Mouse (Mus musculus) hindbrain, embryonic 16.5 days (tissue): ENCODE results near the gene Emc9. TPM values are rescaled to one million over a fixed set of nuclear protein-coding genes. Genes with fewer than 3 reads are reported as not detected.

Experiments used
- ATAC-seq: fragments of 200-750 bp; cut with Nextera tagmentation; 2 replicates; pipeline ENCODE4 v1.8.0; 2017; ENCODE audit warnings: moderate TSS enrichment, moderate library complexity
- H3K27ac ChIP-seq: fragments of 300-500 bp; sonication (generic); 2 replicates; pipeline ENCODE4 v1.5.1; 2014; ENCODE audit warnings: low read depth, mild to moderate bottlenecking, control low read depth, low read length, moderate library complexity
- H3K27me3 ChIP-seq: fragments of 300-500 bp; sonication (generic); replicated peaks from 2 replicates; pipeline ENCODE4 v1.6.1; 2014; ENCODE audit warnings: low read length; ENCODE audit not compliant: control insufficient read depth, insufficient read depth
- H3K36me3 ChIP-seq: fragments of 300-500 bp; sonication (generic); 2 replicates; pipeline ENCODE4 v1.6.1; 2014; ENCODE audit warnings: mild to moderate bottlenecking, low read length, moderate library complexity, mixed read lengths; ENCODE audit not compliant: control insufficient read depth, insufficient read depth
- H3K4me1 ChIP-seq: fragments of 300-500 bp; sonication (generic); 2 replicates; pipeline ENCODE4 v1.6.1; 2014; ENCODE audit warnings: low read depth, low read length; ENCODE audit not compliant: control insufficient read depth, insufficient read depth
- H3K4me2 ChIP-seq: fragments of 300-500 bp; sonication (generic); 2 replicates; pipeline ENCODE4 v1.6.1; 2014; ENCODE audit warnings: mild to moderate bottlenecking, low read length, control low read depth, moderate library complexity
- H3K4me3 ChIP-seq: fragments of 300-500 bp; sonication (generic); 2 replicates; pipeline ENCODE4 v1.5.1; 2014; ENCODE audit warnings: mild to moderate bottlenecking, low read length, control low read depth, moderate library complexity
- H3K9ac ChIP-seq: fragments of 300-500 bp; sonication (generic); 2 replicates; pipeline ENCODE4 v1.6.1; 2014; ENCODE audit warnings: low read depth, mild to moderate bottlenecking, control low read depth, low read length, moderate library complexity
- H3K9me3 ChIP-seq: fragments of 300-500 bp; sonication (generic); 2 replicates; pipeline ENCODE4 v1.6.1; 2014; ENCODE audit warnings: mild to moderate bottlenecking, low read length, moderate library complexity; ENCODE audit not compliant: control insufficient read depth
- WGBS: fragments of 180-500 bp; shearing (Covaris S2); extraction: QIAGEN DNeasy Blood & Tissue Kit; methylation state at CpG from one replicate; pipeline ENCODE4 v1.1.7; 2014; 5-methylcytosine and 5-hydroxymethylcytosine counted together
- polyA plus RNA-seq: library from polyadenylated mRNA; unstranded; fragments of >200 nt; fragmentation: Nextera tagmentation; extraction: Ambion mirVana; gene quantifications from 2 replicates; pipeline ENCODE4 v1.2.1, GENCODE M21; 2015

The Emc9 gene
- polyA plus RNA-seq, 1 experiment from 2014 or later: 64.2 TPM

- H3K27ac ChIP-seq: peak overlapping the region; percentile 94
- no peak for ATAC-seq
- WGBS: 9% methylated on average over 16 of the region's 16 CpGs
These were observed 7.1 kb upstream of the Emc9 start for GRCm38 (mm10) chr14:55592226-55592625.

GRCm38 (mm10) chr14:55591331-55591891 lies 6.3 kb upstream of the Emc9 start, which contains the start of gene Rnf31:
TSS of gene Rnf31 (plus strand) at chr14:55591708.
- Histone ChIP-seq H3K9ac (peak within 1 kb of the TSS; percentile 69), H3K36me3 (peaks cover 17% of the 10 kb centered on the region), H3K9me3 (no peaks in the 10 kb centered on the region), H3K4me3 (peak within 1 kb of the TSS; percentile 56), H3K27me3 (no peaks in the 10 kb centered on the region), H3K27ac (peak within 1 kb of the TSS; percentile 94), H3K4me1 (peaks cover 26% of the 10 kb centered on the region), H3K4me2 (peak within 1 kb of the TSS; percentile 83)
- ATAC-seq: peak; percentile 90
- WGBS: 0% methylated on average over 33 of the region's 33 CpGs

More at GRCm38 (mm10) chr14:55592226-55592625, 7.1 kb upstream of the Emc9 start:
- H3K9ac ChIP-seq: peak overlapping the region; percentile 69
- H3K27me3 ChIP-seq: no peaks in the 10 kb centered on the region
- H3K36me3 ChIP-seq: peaks cover 22% of the 10 kb centered on the region
- peak overlapping the region; percentile 83 for H3K4me2 ChIP-seq
- H3K9me3 ChIP-seq: no peaks in the 10 kb centered on the region
- peak overlapping the region; percentile 56 for H3K4me3 ChIP-seq
- peaks cover 26% of the 10 kb centered on the region for H3K4me1 ChIP-seq

GRCm38 (mm10) chr14:55590748-55591330 lies 5.7 kb upstream of the Emc9 start, which contains the start of gene Psme2:
TSS of gene Psme2 (minus strand) at chr14:55591113.
- Histone ChIP-seq H3K4me1 (peaks cover 26% of the 10 kb centered on the region), H3K4me3 (peak within 1 kb of the TSS; percentile 56), H3K9me3 (no peaks in the 10 kb centered on the region), H3K27ac (peak within 1 kb of the TSS; percentile 94), H3K9ac (peak within 1 kb of the TSS; percentile 69), H3K36me3 (peaks cover 12% of the 10 kb centered on the region), H3K4me2 (peak within 1 kb of the TSS; percentile 83), H3K27me3 (no peaks in the 10 kb centered on the region)
- ATAC-seq: peak; percentile 96
- 0% methylated on average over 22 of the region's 22 CpGs for WGBS

GRCm38 (mm10) chr14:55589771-55590448 lies 4.8 kb upstream of the Emc9 start:
- peak overlapping the region; percentile 56 for H3K4me3 ChIP-seq
- H3K9me3 ChIP-seq: no peaks in the 10 kb centered on the region
- H3K4me1 ChIP-seq: peaks cover 29% of the 10 kb centered on the region
- H3K4me2 ChIP-seq: peak overlapping the region; percentile 83
- no peak for ATAC-seq
- H3K27ac ChIP-seq: peak overlapping the region; percentile 94
- peaks cover 5% of the 10 kb centered on the region for H3K36me3 ChIP-seq
- H3K9ac ChIP-seq: peak overlapping the region; percentile 69; the same call in 1 of the 2 replicates
- 92% methylated on average over 11 of the region's 11 CpGs for WGBS
- H3K27me3 ChIP-seq: no peaks in the 10 kb centered on the region

- WGBS: 97% methylated on average over 5 of the region's 5 CpGs
- no peaks in the 10 kb centered on the region for H3K27me3 ChIP-seq
- no peaks in the 10 kb centered on the region for H3K9me3 ChIP-seq
- H3K9ac ChIP-seq: no peak overlapping the region
- H3K4me2 ChIP-seq: no peak overlapping the region
- H3K27ac ChIP-seq: no peak overlapping the region
- H3K36me3 ChIP-seq: peaks cover 2% of the 10 kb centered on the region; the same call in 1 of the 2 replicates
- no peak overlapping the region for H3K4me3 ChIP-seq
- H3K4me1 ChIP-seq: peaks cover 29% of the 10 kb centered on the region
- ATAC-seq: no peak
These were observed 4.2 kb upstream of the Emc9 start for GRCm38 (mm10) chr14:55589271-55589670.

- Histone ChIP-seq H3K27me3 (no peaks in the 10 kb centered on the region), H3K4me2 (no peak overlapping the region), H3K4me1 (peaks cover 12% of the 10 kb centered on the region), H3K36me3 (peaks cover 4% of the 10 kb centered on the region), H3K4me3 (no peak overlapping the region), H3K27ac (no peak overlapping the region), H3K9me3 (no peaks in the 10 kb centered on the region), H3K9ac (no peak overlapping the region)
- 98% methylated on average over 2 of the region's 2 CpGs for WGBS
- no peak for ATAC-seq
These were observed 1.0 kb upstream of the Emc9 start for GRCm38 (mm10) chr14:55586149-55586548.

- no peak overlapping the region for H3K9ac ChIP-seq
- no peaks in the 10 kb centered on the region for H3K9me3 ChIP-seq
- H3K4me2 ChIP-seq: peak overlapping the region; percentile 68
- H3K27me3 ChIP-seq: no peaks in the 10 kb centered on the region
- ATAC-seq: no peak
- 69% methylated on average over 6 of the region's 6 CpGs for WGBS
- H3K4me1 ChIP-seq: peaks cover 12% of the 10 kb centered on the region
- H3K27ac ChIP-seq: no peak overlapping the region
- H3K36me3 ChIP-seq: peaks cover 8% of the 10 kb centered on the region
- peak overlapping the region; percentile 56; the same call in 1 of the 2 replicates for H3K4me3 ChIP-seq
These were observed 461 bp upstream of the Emc9 start for GRCm38 (mm10) chr14:55585566-55585960.

- Histone ChIP-seq H3K4me2 (peak overlapping the region; percentile 68), H3K9ac (peak overlapping the region; percentile 75), H3K4me1 (peaks cover 3% of the 10 kb centered on the region; the same call in 1 of the 2 replicates), H3K27me3 (no peaks in the 10 kb centered on the region), H3K36me3 (peaks cover 9% of the 10 kb centered on the region), H3K9me3 (no peaks in the 10 kb centered on the region), H3K27ac (no peak overlapping the region; the same call in 1 of the 2 replicates), H3K4me3 (peak overlapping the region; percentile 56)
- ATAC-seq: no peak
- WGBS: 34% methylated on average over 5 of the region's 5 CpGs
These were observed 800 bp downstream of the Emc9 start for GRCm38 (mm10) chr14:55584303-55584701.
